Mouse (Mus musculus) heart, postnatal 0 days (tissue): Measurements from ENCODE around the gene Mnat1.

ENCODE experiments used
- CTCF ChIP-seq: IDR thresholded peaks from 2 replicates; pipeline ENCODE4 v1.5.1; 2016; ENCODE audit warnings: antibody characterized with exemption, control low read depth, low read depth
- EP300 ChIP-seq: IDR thresholded peaks from 2 replicates; pipeline ENCODE4 v1.6.1; 2016; ENCODE audit warnings: antibody characterized with exemption, low read depth

DNA sequence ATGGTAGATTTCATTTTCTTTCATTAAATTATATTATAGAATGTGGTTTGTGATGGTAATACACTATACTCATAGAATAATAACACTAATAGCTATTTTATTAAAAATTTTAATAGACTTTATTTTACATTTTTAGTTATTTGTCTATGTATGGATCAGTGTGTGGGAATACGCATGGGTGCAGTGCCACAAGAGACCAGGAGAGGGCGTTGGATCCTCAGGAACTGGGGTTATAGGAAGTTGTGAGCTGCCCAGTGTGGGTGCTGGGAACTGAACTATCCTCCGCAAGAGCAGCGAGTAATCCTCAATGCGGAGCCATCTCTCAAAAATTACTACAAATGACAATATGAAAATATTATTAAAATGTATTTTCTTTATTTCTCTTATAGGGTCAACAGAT lies 95.1 kb downstream of the Mnat1 start:
- TF ChIP-seq EP300 (no peak), CTCF (no peak)
